Mouse (Mus musculus) olfactory bulb, adult 2 months (tissue): ENCODE measurements around the gene Etl4.

Source experiments
- CTCF ChIP-seq: fragments of 200-500 bp; IDR thresholded peaks from 2 replicates; pipeline ENCODE4 v1.5.1; 2012; ENCODE audit warnings: low read depth, mild to moderate bottlenecking, low read length, moderate library complexity; ENCODE audit not compliant: insufficient read depth
- POLR2A ChIP-seq: fragments of 200-500 bp; IDR thresholded peaks from 2 replicates; pipeline ENCODE4 v1.6.1; 2012; ENCODE audit warnings: mild to moderate bottlenecking, low read depth, low read length, moderate library complexity; ENCODE audit not compliant: insufficient read depth

GRCm38 (mm10) chr2:20666051-20666478 lies 756.5 kb downstream of the Etl4 start:
- TF ChIP-seq POLR2A: no peak
- 0 out of 2 replicates have a peak, but pooled peaks have one; percentile 18 for TF ChIP-seq CTCF
